Mouse (Mus musculus) gastrocnemius, postnatal 4 days (tissue): Measurements from ENCODE around the gene Dpt. TPM values are rescaled to one million over a fixed set of nuclear protein-coding genes. Genes with fewer than 3 reads are reported as not detected.

Source experiments
- DNase-seq, 2 experiments: peaks; one replicate each; pipeline ENCODE4 v3.0.0; 2021 to 2022; ENCODE audit warnings: low spot score in 2 of 2, mixed read lengths in 2 of 2
- total RNA-seq, 2 experiments: library from RNA; stranded (reverse); gene quantifications; 2 replicates each; pipeline ENCODE4 v1.2.3; 2021

Dpt gene
- total RNA-seq, 2 experiments from 2014 or later, result 205 to 231 TPM

DNA sequence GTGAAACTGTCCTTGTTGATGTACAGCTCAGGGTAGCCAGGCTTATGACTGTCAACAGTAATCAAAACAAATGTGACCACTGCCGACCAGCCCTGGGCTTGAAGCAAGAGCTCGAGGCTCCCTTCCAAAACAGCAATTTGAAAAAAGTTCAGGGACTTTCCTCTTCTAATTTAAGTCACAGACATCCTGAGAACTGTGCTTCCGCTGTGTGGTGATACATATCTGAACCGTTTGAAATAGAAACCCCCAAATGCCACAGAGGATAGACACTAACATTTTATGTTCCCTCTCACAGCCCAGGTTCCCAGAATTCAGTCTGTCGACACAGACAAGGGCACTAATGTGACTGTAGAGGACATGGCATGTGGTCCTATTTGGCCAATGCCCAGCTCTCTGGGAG lies 18.9 kb downstream of the Dpt start:
- no peak for DNase-seq

DNA sequence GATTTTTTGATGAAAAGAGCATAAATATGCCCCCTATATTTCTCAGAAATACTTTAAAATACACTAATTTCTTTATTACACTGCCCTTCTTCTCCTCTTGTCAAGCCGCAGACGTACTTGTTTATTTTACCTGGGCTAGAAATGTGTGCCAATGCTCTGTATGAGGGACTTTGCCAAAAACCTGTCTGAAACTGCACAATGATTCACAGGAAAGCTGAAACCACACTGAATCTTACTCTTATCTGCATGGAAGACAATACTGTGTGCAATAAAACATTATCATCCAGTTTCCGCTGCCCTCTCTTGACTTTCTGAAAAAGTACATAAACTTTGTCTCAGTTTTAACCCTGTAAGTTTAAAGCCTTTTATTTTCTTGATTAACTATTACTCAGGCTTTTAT lies 20.9 kb downstream of the Dpt start:
- DNase-seq, result no peak

DNA sequence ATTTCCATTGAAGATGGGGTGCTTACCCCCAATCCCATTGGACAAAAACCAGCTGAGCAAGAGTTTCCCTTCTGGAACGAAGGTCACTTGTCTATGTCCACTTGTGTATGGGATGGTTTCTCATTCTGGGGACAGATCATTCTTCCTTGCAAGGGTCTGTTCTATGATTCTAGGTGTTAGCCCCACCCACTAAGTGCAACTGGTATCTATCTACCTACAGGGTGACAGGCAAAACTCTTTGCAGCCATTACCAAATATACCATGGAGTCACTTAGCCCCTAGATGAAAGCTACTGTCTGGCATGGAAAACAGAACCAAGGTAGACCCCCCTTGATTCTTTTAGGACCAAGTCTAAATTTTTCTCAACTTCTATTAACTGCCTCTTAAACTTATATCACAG lies 24.9 kb downstream of the Dpt start:
- DNase-seq, result no peak

DNA sequence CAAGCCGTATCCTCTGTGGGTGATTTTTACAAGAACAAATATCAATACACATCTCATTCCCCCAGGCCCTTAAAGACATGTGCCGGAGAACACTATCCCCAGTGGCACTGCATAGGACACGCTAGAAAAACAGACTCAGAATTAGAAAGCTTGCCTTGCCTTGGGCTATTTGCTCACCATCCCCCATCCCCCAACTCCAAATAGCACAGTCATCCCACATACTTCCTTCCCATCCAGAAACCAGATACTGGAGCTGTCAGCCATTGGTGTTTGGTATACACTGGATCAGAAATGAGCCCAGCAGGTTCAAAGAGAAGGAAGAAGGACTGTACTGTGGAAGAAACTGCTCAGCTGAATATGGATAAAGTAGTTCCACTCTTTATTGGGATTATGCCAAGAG lies 25.4 kb downstream of the Dpt start:
- DNase-seq, result no peak

DNA sequence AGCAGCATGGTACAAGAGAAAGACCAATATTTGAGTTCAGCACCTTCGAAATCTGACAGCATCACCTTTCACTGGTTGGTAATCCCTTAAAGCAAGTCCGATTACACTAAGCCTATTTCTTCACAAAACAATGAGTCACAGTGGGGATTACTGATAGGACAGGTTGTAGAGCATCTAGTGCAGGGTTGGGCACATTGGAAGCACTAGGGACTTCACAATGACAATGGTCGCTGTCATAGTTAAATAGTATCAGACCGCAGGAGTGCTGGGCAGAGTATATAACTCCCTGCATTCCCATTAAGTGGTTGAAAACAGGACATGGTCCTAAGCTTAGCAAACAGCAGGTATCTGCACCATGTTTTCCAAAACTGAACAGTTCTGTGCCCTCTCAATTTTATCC lies 25.8 kb downstream of the Dpt start:
- DNase-seq, result no peak

DNA sequence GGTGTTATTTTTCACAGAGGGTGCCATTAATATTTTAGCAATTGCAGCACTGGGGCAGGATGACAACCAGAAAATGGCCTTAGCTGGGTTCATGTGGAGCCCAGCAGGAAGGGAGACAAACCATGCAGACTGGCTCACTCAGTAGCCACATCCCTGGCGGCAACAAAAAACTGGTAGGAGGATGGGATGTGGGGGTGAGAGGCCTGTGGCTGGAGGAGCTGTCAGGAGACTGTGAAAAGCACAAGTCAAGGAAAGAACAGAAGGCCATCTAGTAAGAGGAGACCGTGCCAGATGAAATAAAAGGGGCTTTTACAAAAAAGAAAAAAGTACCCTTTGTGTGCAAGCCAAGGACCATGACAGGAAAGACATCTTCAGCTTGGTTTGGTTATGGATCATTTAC lies 28.5 kb downstream of the Dpt start:
- DNase-seq, result no peak

DNA sequence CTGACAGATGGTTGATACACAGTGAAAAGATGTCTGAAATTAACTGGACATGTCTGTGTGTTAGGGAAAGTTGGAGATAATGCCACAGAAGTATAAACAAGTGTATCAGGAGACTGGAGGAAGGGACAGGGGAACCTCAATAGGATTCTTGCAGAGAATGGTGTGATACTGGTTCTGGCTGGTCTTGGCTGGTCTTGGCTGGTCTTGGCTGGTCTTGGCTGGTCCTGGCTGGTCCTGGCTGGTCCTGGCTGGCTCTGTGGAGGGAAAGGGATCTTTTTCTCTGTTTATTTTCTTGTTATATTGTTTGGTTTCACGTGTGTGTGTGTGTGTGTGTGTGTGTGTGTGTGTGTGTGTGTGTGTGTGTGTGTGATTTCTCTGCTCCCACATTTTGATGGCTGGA lies 33.4 kb downstream of the Dpt start:
- DNase-seq, result no peak

DNA sequence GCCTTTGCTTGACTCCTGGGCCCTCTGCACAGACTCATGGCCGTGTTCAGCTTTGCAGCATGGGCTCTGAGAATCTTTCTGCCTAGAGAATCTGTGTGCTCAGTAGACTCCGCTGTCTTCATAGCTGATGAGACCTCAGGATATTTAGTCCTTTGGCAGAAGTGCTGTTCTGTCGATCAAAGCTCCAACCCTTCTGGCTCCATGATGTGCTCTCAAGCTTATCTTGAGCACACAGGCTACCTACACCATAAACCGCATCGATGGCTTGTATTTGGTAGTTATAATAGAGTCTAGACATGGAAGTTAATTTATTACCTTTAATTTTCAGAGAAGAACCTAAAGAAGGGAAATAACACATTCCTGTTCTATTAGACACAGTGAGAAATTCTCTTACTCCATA lies 36.0 kb downstream of the Dpt start:
- no peak for DNase-seq

DNA sequence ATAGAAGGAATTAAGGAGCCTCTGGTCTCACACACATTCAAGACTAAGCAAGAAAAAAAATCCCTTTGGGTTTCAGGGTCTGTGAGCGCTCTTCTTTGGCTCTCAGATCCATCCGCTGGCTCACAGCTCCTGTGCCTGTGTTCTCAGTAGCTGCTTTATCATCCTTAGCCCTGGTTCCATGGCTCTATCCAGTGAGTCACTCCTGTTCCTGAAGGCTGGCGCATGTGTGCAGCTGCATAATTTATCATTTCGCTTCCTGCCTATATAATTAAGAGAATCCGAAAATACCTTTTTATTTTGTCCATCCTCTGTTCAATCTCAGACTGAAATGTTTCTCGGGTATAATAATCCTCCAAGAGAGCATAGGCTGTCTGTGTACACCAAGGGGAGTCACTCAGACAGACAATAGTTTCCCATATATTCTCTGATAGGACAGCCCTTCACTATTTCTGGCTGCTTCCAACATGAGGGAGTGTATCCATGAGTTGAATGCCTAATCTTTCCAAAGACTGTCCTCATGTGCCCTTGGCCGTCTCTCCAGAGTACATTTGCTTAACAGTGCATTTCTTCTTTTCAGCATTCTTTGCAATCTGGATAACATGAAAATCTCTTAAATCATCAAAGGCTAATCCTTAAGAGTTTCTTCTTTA lies 52.3 kb downstream of the Dpt start:
- DNase-seq, result no peak

DNA sequence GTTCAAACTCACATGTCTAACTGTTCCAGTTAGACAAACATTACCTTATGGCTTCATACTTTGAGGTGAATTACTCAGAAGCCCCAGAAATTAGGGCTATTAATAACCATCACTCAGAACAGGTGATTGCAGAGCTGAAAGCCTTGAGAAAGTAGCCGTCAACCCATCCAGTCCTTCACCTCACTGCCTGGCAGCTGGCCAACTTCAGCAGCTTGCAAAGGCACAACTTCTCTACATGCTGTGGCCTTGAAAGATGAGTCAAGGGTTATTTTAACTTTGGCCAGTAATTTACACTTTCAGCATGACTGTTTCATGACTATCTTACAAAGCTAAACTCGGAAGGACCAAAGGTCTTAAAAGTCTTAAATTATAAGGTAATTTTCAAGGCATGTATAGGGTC lies 59.3 kb downstream of the Dpt start:
- DNase-seq, result peak in 1 of 2 experiments; percentile 21

DNA sequence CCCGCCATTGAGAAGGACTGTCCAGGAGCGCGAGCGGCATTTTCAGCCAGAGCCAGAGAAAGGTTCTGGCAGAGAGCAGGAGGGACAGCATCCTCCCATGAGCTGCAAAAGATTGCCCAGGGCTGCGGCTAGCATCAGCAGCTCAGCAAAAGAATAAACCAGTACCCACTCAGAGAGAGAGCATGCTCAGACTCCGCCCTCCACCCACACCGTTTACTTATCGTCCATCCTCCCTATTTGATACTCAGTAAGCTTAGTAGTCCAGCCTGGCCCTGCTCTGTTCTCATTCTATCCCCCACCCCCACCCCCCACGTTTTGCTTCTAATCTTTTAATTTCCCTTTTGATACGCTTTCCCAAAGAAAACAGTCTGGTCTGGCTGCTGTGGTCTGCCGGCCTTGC lies 63.5 kb downstream of the Dpt start:
- no peak for DNase-seq

DNA sequence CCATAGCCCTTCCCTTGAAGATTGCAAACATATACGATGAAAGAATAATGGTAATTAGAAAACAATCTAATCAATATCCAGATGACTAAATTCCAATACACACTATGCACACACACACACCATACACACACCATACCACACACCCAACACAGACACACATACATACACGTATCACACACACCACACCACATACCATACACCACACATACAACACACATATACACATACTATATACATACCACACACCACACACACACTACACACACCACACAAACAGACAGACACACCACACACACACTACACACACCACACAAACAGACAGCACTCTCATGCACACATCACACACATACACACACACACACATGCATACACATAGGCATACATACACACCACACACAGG lies 64.3 kb downstream of the Dpt start:
- no peak for DNase-seq

DNA sequence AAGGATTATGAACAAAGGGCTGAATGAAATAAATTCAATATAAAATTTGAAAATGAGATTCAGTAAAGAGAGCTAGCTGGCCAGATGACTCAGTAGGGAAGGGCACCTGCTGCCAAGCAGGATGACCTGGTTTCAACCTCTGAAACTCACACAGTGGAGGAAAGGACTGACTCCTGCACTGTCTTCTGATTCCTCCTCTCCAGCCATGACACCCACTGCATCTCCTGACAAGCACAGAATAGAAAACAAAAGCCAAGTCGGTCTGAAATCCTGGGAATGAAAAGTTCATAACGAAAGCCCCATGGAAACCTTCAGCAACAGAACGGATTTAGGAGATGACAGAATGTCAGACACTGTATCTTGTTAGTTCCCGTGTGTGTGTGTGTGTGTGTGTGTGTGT lies 65.1 kb downstream of the Dpt start:
- DNase-seq, result no peak

DNA sequence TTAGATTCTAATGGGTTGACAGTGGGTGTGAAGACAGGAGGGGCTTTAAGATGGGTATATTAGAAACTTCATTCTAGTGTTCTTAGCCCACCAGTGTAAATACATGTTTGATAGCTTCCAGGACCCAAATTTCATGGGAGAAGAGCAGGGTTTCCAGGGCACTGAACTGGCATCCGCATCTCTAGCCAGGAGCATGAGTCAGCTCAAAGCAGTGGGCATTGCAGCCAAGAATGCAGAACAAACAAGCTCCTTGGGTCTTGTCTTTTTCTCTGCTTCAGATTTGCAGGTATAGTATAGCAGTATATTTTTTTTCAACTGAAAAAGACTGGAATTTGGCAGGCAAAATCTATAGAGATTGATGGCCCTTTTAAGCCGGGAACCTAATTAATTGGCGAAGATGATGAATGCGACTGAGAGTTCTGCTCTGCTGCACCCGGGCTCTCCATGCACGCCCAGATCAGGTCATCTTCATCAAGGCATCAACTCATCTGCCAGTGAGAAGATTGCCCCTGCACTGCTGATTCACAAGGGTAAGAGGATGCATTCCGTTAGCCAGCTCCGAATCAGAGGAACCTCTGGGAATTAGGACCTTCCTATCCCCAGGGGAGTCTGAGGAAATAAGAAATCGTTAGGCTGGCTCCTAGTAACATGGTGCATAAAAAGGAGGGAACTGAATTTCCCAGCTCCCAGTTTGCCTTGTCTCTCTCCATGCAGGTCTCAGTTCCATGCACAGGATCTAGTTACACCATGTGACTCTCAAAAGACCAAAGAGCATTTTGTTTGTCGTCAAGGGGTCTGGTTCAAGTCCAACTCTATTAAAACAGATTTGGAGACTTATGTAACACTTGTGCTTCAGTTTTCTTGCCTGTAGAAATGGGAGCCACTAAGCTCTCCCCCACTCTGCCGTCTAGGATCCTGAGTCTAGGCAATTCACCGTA lies 66.8 kb downstream of the Dpt start:
- no peak for DNase-seq

DNA sequence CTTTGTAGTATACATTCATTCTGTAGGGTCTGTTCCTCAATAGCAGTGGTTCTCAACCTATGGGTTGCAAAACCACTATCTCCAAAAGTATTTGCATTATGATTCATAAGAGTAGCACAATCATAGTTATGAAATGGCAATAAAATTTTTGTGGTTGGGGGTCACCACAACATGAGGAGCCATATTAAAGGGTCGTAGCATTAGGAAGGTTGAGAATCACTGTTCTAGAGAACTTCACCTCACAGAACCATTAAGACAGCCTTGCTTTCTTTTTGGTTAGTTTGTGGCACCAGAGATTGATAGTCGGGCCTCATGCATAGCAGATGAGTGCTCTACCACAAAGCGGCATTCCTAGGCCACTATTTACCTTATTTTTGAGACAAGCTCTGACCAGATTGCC lies 68.2 kb downstream of the Dpt start:
- no peak for DNase-seq

DNA sequence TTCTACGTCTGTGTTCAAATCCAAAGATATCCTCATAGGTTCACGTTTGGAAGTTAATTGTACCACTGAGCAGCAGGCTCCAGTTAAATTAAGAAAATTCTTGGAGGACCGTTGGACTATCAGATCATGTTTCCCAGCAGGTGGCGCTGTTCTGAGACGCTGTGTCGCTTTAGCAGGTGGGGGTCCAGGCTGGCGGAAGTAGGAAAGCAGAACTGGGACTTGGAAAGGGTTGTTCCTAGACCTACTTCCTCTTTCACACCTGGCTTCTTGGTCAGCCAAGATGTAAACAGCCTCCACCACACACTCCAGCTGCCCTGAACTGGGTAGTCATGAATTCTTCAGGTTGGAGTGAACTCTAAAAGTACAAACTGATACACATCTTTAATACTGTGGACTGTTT lies 74.2 kb downstream of the Dpt start:
- DNase-seq, result peak in 1 of 2 experiments; percentile 35

Other genes starting within 250 kb of the Dpt start
- gene Xcl1, start 138.9 kb downstream of the Dpt start, total RNA-seq, result not detected